Mouse (Mus musculus) MEL (cell line): Measurements from ENCODE around the gene Gm20388.

ENCODE experiments used
- CHD1 ChIP-seq: IDR thresholded peaks from 2 replicates; pipeline ENCODE4 v1.6.1; 2012; ENCODE audit warnings: low read depth, mild to moderate bottlenecking, inconsistent platforms, low read length, improper control_type of control experiment
- CTCF ChIP-seq, 3 experiments: IDR thresholded peaks in 2 of 3; conservative IDR thresholded peaks in 1 of 3; 2 replicates each; pipeline ENCODE4 v1.5.1; 2011 to 2012; ENCODE audit warnings: low read length in 3 of 3, low read depth in 2 of 3, mild to moderate bottlenecking in 2 of 3, improper control_type of control experiment in 1 of 3, inconsistent platforms in 1 of 3, mixed read lengths in 1 of 3, moderate library complexity in 1 of 3; ENCODE audit not compliant: control insufficient read depth in 1 of 3, insufficient read depth in 1 of 3, poor library complexity in 1 of 3, severe bottlenecking in 1 of 3
- EP300 ChIP-seq, 2 experiments: IDR thresholded peaks; 2 replicates each; pipeline ENCODE4 v1.6.1; 2011; ENCODE audit warnings: improper control_type of control experiment in 2 of 2, low read length in 2 of 2, low read depth in 1 of 2, mild to moderate bottlenecking in 1 of 2
- HCFC1 ChIP-seq: IDR thresholded peaks from 2 replicates; pipeline ENCODE4 v1.6.1; 2012; ENCODE audit warnings: low read depth, mild to moderate bottlenecking, inconsistent platforms, low read length, improper control_type of control experiment, moderate library complexity
- MEF2A ChIP-seq: IDR thresholded peaks from 2 replicates; pipeline ENCODE4 v1.6.1; 2014; ENCODE audit warnings: low read depth, mild to moderate bottlenecking, inconsistent platforms, low read length, improper control_type of control experiment; ENCODE audit not compliant: poor library complexity, insufficient replicate concordance, severe bottlenecking; ENCODE audit errors: extremely low read depth
- POLR2A ChIP-seq, 2 experiments: IDR thresholded peaks; 2 replicates each; pipeline ENCODE4 v1.6.1; 2011 to 2012; ENCODE audit warnings: low read length in 2 of 2, mild to moderate bottlenecking in 2 of 2, control low read depth in 1 of 2, improper control_type of control experiment in 1 of 2, low read depth in 1 of 2, moderate library complexity in 1 of 2; ENCODE audit not compliant: control insufficient read depth in 1 of 2, insufficient read depth in 1 of 2, poor library complexity in 1 of 2
- POLR2AphosphoS2 ChIP-seq: IDR thresholded peaks from 2 replicates; pipeline ENCODE4 v1.6.1; 2011; ENCODE audit warnings: low read length, improper control_type of control experiment
- SMC3 ChIP-seq: IDR thresholded peaks from 2 replicates; pipeline ENCODE4 v1.6.1; 2011; ENCODE audit warnings: low read depth, low read length, improper control_type of control experiment
- TAL1 ChIP-seq: IDR thresholded peaks from 2 replicates; pipeline ENCODE4 v1.6.1; 2012; ENCODE audit warnings: mild to moderate bottlenecking, inconsistent platforms, low read length, moderate library complexity, mixed read lengths
- TCF12 ChIP-seq: IDR thresholded peaks from 2 replicates; pipeline ENCODE4 v1.6.1; 2014; ENCODE audit warnings: low read depth, mild to moderate bottlenecking, inconsistent platforms, low read length, improper control_type of control experiment, moderate library complexity
- UBTF ChIP-seq: IDR thresholded peaks from 2 replicates; pipeline ENCODE4 v1.6.1; 2012; ENCODE audit warnings: low read depth, mild to moderate bottlenecking, inconsistent platforms, low read length, improper control_type of control experiment, moderate library complexity, borderline replicate concordance; ENCODE audit not compliant: insufficient read depth
- ZC3H11A ChIP-seq: IDR thresholded peaks from 2 replicates; pipeline ENCODE4 v1.6.1; 2012; ENCODE audit warnings: low read depth, mild to moderate bottlenecking, inconsistent platforms, low read length, improper control_type of control experiment

GRCm38 (mm10) chr8:122920890-122921289 lies 3010.2 kb downstream of the Gm20388 start:
- TF ChIP-seq CTCF (IDR thresholded peaks at IDR 0.05 in 2 of 3, conservative IDR thresholded peaks at IDR 0.05 in 1 of 3; ENCODE audit: control insufficient read depth in 1 of 3, insufficient read depth in 1 of 3, low read depth in 2 of 3, low read length in 3 of 3, poor library complexity in 1 of 3, severe bottlenecking in 1 of 3): no peak
- TF ChIP-seq POLR2AphosphoS2: no peak
- no peak for TF ChIP-seq MEF2A
- no peak for TF ChIP-seq CHD1
- no peak for TF ChIP-seq HCFC1
- no peak for TF ChIP-seq SMC3
- TF ChIP-seq UBTF: no peak
- TF ChIP-seq EP300 (IDR thresholded peaks at IDR 0.05; ENCODE audit: low read depth in 1 of 2, low read length in 2 of 2): no peak
- TF ChIP-seq POLR2A (IDR thresholded peaks at IDR 0.05; ENCODE audit: control insufficient read depth in 1 of 2, insufficient read depth in 1 of 2, low read depth in 1 of 2, low read length in 2 of 2, poor library complexity in 1 of 2): no peak
- no peak for TF ChIP-seq ZC3H11A
- no peak for TF ChIP-seq TCF12
- no peak for TF ChIP-seq TAL1
